Comparison of ENCODE assay signal across 15 mouse cellular contexts in genomic region chr6:145246841-145247240, GRCm38 (mm10).
"Had no signal": no experiment of that assay in that cellular context is flagged by ENCODE, and none has a peak within 500 bp of the region (broad histone marks: within the 10 kb centered on the region; RNA-seq: fewer than 3 reads in every experiment).

No protein-coding gene starts in this region.

- DNase-seq: retina, postnatal 1 day; right cerebral cortex, adult 18-20 months; right cerebral cortex, postnatal 14 days; right cerebral cortex, postnatal 25 days; right cerebral cortex, postnatal 4 days; spleen, adult 18-20 months; thymus, adult 18-20 months; thymus, adult 2 months; thymus, postnatal 14 days; thymus, postnatal 25 days; thymus, postnatal 36 days; thymus, postnatal 4 days had no signal

- H3K9me3 ChIP-seq: neural tube, embryonic 15.5 days; stomach, embryonic 15.5 days had no signal

- H3K36me3 ChIP-seq: stomach, embryonic 15.5 days had no signal

- H3K4me2 ChIP-seq: neural tube, embryonic 15.5 days; stomach, embryonic 15.5 days had no signal

- H3K27ac ChIP-seq: neural tube, embryonic 15.5 days; stomach, embryonic 15.5 days; stomach, postnatal 0 days had no signal

- H3K9ac ChIP-seq: neural tube, embryonic 15.5 days; stomach, embryonic 15.5 days had no signal

- H3K4me3 ChIP-seq: neural tube, embryonic 15.5 days; stomach, embryonic 15.5 days had no signal

- H3K27me3 ChIP-seq: neural tube, embryonic 15.5 days; stomach, embryonic 15.5 days had no signal
